Mouse (Mus musculus) spleen, adult 2 months (tissue): ENCODE data around the gene Cdadc1.

Source experiments
- CTCF ChIP-seq: fragments of 200-500 bp; IDR thresholded peaks from 2 replicates; pipeline ENCODE4 v1.5.1; 2011; ENCODE audit warnings: mild to moderate bottlenecking, inconsistent platforms; ENCODE audit not compliant: insufficient read depth, insufficient read length, insufficient replicate concordance; ENCODE audit errors: extremely low read depth
- POLR2A ChIP-seq: fragments of 200-500 bp; IDR thresholded peaks from 2 replicates; pipeline ENCODE4 v1.6.1; 2011; ENCODE audit warnings: low read depth, low read length, inconsistent platforms

GRCm38 (mm10) chr14:59627142-59627680 is 29.5 kb upstream of the Cdadc1 start:
- TF ChIP-seq CTCF (no peak), POLR2A (no peak)
